Mouse (Mus musculus): ENCODE measurements around the gene Tpp2. TPM values are rescaled to one million over a fixed set of nuclear protein-coding genes. Genes with fewer than 3 reads are reported as not detected.

Gene Tpp2
- polyA plus RNA-seq, 1 experiment from 2014 or later, result 56.5 TPM

DNA sequence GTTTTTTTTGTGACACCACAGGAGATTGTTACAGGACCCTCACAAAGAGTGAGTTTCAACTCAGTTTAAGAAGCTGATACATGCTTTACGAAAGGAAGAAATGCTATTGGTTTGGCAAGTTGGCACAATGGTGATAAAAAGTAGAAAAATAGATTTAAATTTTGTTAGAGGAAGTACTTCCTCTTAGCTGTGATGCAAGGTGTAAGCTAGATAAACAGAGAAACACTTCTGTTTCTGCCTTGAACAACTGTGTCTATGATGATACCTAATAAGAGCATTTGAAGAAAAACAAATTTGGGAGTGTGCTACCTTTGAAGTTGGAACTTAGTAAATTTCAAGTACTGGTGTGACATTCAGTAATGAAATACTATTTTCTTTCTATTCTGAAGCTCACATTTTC, 5.9 kb downstream of the Tpp2 start:
- no peak overlapping the region for H3K27ac ChIP-seq (replicated peaks)
- WGBS, result 96% methylated on average over 1 of the region's 1 CpGs
- no peak overlapping the region for H3K4me3 ChIP-seq (replicated peaks)
- no peak overlapping the region for H3K9ac ChIP-seq
- H3K27me3 ChIP-seq, result no peaks in the 10 kb centered on the region
- ATAC-seq (ENCODE audit: insufficient number of reproducible peaks, low FRiP score, low TSS enrichment, low read depth), result no peak
- H3K36me3 ChIP-seq, result peaks cover 15% of the 10 kb centered on the region; the same call in 1 of the 2 replicates
- H3K9me3 ChIP-seq (replicated peaks), result no peaks in the 10 kb centered on the region
- peaks cover 5% of the 10 kb centered on the region; the same call in 1 of the 2 replicates for H3K4me1 ChIP-seq
- no peak overlapping the region for H3K4me2 ChIP-seq (replicated peaks)

DNA sequence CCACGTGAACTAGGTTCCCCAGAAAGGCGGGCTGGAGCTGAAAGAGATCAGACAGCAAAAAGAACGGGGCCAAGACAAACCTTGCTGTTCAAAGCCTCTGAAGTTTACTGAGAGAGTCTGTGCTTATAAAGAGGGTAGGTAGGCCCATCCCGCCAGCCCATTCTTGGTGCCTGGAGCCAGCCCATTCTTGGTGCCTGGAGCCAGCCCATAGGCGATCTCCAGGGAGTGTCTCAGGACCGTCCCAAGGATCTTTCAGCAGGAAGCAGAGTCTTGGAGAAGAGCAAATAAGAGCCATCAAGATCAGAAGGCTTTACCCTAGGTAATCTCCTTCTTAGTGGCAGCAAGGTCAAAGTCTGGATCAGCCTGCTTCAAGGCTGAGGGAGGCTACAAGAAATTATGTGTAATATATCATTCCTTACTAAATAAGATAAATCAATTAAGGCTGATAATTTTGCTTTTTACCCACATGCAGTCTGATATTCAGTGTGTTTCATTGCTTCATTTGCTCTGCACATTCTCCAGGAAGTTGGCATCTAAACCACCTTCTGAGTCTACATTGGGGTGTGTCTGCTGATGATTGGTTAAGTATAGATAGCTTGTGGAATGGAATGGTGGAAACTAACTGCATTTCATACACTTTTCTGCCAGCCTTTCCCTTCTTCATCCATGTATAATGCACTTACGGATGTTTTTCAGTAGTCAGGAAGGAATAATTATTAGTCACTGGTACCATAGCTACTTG, 8.2 kb downstream of the Tpp2 start:
- no peak overlapping the region for H3K27ac ChIP-seq (replicated peaks)
- WGBS, result 93% methylated on average over 7 of the region's 7 CpGs
- H3K4me2 ChIP-seq (replicated peaks), result no peak overlapping the region
- H3K9ac ChIP-seq, result no peak overlapping the region
- no peaks in the 10 kb centered on the region for H3K9me3 ChIP-seq (replicated peaks)
- H3K36me3 ChIP-seq, result peaks cover 20% of the 10 kb centered on the region; the same call in 1 of the 2 replicates
- no peak overlapping the region for H3K4me3 ChIP-seq (replicated peaks)
- ATAC-seq (ENCODE audit: insufficient number of reproducible peaks, low FRiP score, low TSS enrichment, low read depth), result no peak
- H3K4me1 ChIP-seq, result no peaks in the 10 kb centered on the region
- no peaks in the 10 kb centered on the region for H3K27me3 ChIP-seq

DNA sequence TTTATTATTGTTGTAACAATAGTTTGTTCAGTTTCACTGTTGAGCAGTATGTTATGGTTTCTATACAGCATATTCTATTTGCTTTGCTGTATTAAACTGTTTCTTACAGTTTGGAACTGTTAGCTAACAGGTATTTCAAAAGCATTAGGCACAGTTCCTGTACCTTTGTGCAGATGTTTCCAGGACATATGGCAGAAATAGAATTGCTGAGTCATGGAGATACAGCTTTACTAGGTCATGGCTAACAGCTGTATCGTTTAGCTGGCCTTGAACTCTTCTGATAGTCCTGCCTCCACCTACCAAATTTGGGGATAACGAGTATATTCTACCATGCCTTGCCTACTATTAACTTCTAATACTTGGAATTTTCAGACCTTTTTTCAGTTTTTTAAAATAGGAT, 9.4 kb downstream of the Tpp2 start:
- peaks cover 21% of the 10 kb centered on the region for H3K36me3 ChIP-seq
- no peak overlapping the region for H3K9ac ChIP-seq
- H3K4me2 ChIP-seq (replicated peaks), result no peak overlapping the region
- H3K9me3 ChIP-seq (replicated peaks), result no peaks in the 10 kb centered on the region
- no peak for ATAC-seq (ENCODE audit: insufficient number of reproducible peaks, low FRiP score, low TSS enrichment, low read depth)
- WGBS, result 87% methylated on average over 2 of the region's 2 CpGs
- H3K4me3 ChIP-seq (replicated peaks), result no peak overlapping the region
- no peaks in the 10 kb centered on the region for H3K27me3 ChIP-seq
- H3K4me1 ChIP-seq, result no peaks in the 10 kb centered on the region
- H3K27ac ChIP-seq (replicated peaks), result no peak overlapping the region

GRCm38 (mm10) chr1:43953679-43954078, 20.2 kb downstream of the Tpp2 start:
- H3K4me2 ChIP-seq (replicated peaks), result no peak overlapping the region
- H3K4me1 ChIP-seq, result no peaks in the 10 kb centered on the region
- no peaks in the 10 kb centered on the region for H3K27me3 ChIP-seq
- no peak overlapping the region for H3K9ac ChIP-seq
- no peaks in the 10 kb centered on the region for H3K9me3 ChIP-seq (replicated peaks)
- H3K36me3 ChIP-seq, result peaks cover 30% of the 10 kb centered on the region
- no peak overlapping the region for H3K4me3 ChIP-seq (replicated peaks)
- no peak overlapping the region for H3K27ac ChIP-seq (replicated peaks)
- ATAC-seq (ENCODE audit: insufficient number of reproducible peaks, low FRiP score, low TSS enrichment, low read depth), result no peak
- WGBS, result 97% methylated on average over 3 of the region's 3 CpGs

GRCm38 (mm10) chr1:43964381-43964780, 30.9 kb downstream of the Tpp2 start:
- no peaks in the 10 kb centered on the region for H3K27me3 ChIP-seq
- no peak overlapping the region for H3K4me3 ChIP-seq (replicated peaks)
- H3K36me3 ChIP-seq, result peaks cover 33% of the 10 kb centered on the region
- 83% methylated on average over 4 of the region's 4 CpGs for WGBS
- no peak overlapping the region for H3K27ac ChIP-seq (replicated peaks)
- H3K9ac ChIP-seq, result no peak overlapping the region
- no peaks in the 10 kb centered on the region for H3K9me3 ChIP-seq (replicated peaks)
- H3K4me2 ChIP-seq (replicated peaks), result no peak overlapping the region
- ATAC-seq (ENCODE audit: insufficient number of reproducible peaks, low FRiP score, low TSS enrichment, low read depth), result no peak
- H3K4me1 ChIP-seq, result no peaks in the 10 kb centered on the region

- H3K27ac ChIP-seq (replicated peaks), result no peak overlapping the region
- WGBS, result 82% methylated on average over 4 of the region's 4 CpGs
- no peaks in the 10 kb centered on the region for H3K27me3 ChIP-seq
- H3K4me2 ChIP-seq (replicated peaks), result no peak overlapping the region
- peaks cover 26% of the 10 kb centered on the region for H3K36me3 ChIP-seq
- no peaks in the 10 kb centered on the region for H3K9me3 ChIP-seq (replicated peaks)
- no peaks in the 10 kb centered on the region for H3K4me1 ChIP-seq
- no peak overlapping the region for H3K4me3 ChIP-seq (replicated peaks)
- H3K9ac ChIP-seq, result no peak overlapping the region
- no peak for ATAC-seq (ENCODE audit: insufficient number of reproducible peaks, low FRiP score, low TSS enrichment, low read depth)
These were observed 33.3 kb downstream of the Tpp2 start for GRCm38 (mm10) chr1:43966756-43967155.

DNA sequence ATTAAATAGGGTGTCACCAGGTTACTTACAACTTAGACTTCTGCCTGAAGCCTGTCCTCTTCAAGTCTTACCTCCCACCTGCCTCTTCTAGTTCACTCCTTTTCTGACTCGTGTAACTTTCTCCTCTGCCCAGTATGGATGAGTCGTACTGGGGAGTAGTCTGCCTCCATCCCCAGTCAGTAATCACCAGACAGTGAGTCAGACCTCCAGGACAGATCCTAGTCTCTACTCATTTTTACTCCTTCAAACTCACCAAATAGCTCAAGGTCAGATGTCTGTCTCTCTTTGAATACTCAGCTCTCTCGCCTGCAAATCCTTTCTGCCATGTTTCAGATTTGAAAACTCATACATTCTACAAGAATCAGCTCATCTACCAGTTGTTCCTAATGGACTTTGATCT, 35.9 kb downstream of the Tpp2 start:
- no peaks in the 10 kb centered on the region for H3K27me3 ChIP-seq
- no peaks in the 10 kb centered on the region for H3K4me1 ChIP-seq
- H3K9ac ChIP-seq, result no peak overlapping the region
- WGBS, result 79% methylated on average over 3 of the region's 3 CpGs
- H3K4me2 ChIP-seq (replicated peaks), result no peak overlapping the region
- H3K9me3 ChIP-seq (replicated peaks), result no peaks in the 10 kb centered on the region
- H3K36me3 ChIP-seq, result peaks cover 32% of the 10 kb centered on the region
- ATAC-seq (ENCODE audit: insufficient number of reproducible peaks, low FRiP score, low TSS enrichment, low read depth), result no peak
- no peak overlapping the region for H3K27ac ChIP-seq (replicated peaks)
- H3K4me3 ChIP-seq (replicated peaks), result no peak overlapping the region

DNA sequence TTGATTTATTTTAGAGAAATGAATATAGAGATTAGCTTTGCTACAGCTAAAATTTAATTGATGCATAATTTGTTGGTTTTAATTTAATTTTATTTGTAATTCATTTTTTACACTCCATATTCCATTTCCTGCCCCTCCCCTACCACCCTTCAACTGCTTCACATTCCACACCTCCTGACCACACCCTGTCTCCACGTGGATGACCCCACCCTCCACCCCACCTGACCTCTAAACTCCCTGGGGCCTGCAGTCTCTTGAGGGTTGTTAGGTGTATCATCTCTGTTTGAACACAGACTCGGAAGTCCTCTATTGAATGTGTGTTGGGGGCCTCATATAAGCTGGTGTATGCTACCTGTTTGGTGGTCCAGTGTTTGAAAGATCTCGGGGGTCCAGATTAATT, 37.6 kb downstream of the Tpp2 start:
- H3K4me1 ChIP-seq, result no peaks in the 10 kb centered on the region
- no peak overlapping the region for H3K27ac ChIP-seq (replicated peaks)
- no peak overlapping the region for H3K4me2 ChIP-seq (replicated peaks)
- H3K4me3 ChIP-seq (replicated peaks), result no peak overlapping the region
- peaks cover 33% of the 10 kb centered on the region for H3K36me3 ChIP-seq
- no peak overlapping the region for H3K9ac ChIP-seq
- no peaks in the 10 kb centered on the region for H3K27me3 ChIP-seq
- 64% methylated on average over 3 of the region's 3 CpGs for WGBS
- ATAC-seq (ENCODE audit: insufficient number of reproducible peaks, low FRiP score, low TSS enrichment, low read depth), result no peak
- H3K9me3 ChIP-seq (replicated peaks), result no peaks in the 10 kb centered on the region

- Histone ChIP-seq H3K9ac (no peak overlapping the region), H3K27me3 (no peaks in the 10 kb centered on the region), H3K36me3 (peaks cover 58% of the 10 kb centered on the region), H3K9me3 (replicated peaks) (0 out of 2 replicates have a peak, but pooled peaks cover 6% of the 10 kb centered on the region), H3K27ac (replicated peaks) (no peak overlapping the region), H3K4me1 (no peaks in the 10 kb centered on the region), H3K4me3 (replicated peaks) (no peak overlapping the region), H3K4me2 (replicated peaks) (no peak overlapping the region)
- WGBS, result 94% methylated on average over 4 of the region's 4 CpGs
- ATAC-seq (ENCODE audit: insufficient number of reproducible peaks, low FRiP score, low TSS enrichment, low read depth), result no peak
These were observed 63.6 kb downstream of the Tpp2 start for GRCm38 (mm10) chr1:43996914-43997589.

GRCm38 (mm10) chr1:44004513-44004912, 71.1 kb downstream of the Tpp2 start:
- ATAC-seq (ENCODE audit: insufficient number of reproducible peaks, low FRiP score, low TSS enrichment, low read depth), result no peak
- Histone ChIP-seq H3K4me3 (replicated peaks) (no peak overlapping the region), H3K27ac (replicated peaks) (no peak overlapping the region), H3K27me3 (no peaks in the 10 kb centered on the region), H3K9ac (no peak overlapping the region), H3K36me3 (peaks cover 23% of the 10 kb centered on the region), H3K4me2 (replicated peaks) (no peak overlapping the region), H3K9me3 (replicated peaks) (no peaks in the 10 kb centered on the region), H3K4me1 (no peaks in the 10 kb centered on the region)
- WGBS, result 96% methylated on average over 2 of the region's 2 CpGs

DNA sequence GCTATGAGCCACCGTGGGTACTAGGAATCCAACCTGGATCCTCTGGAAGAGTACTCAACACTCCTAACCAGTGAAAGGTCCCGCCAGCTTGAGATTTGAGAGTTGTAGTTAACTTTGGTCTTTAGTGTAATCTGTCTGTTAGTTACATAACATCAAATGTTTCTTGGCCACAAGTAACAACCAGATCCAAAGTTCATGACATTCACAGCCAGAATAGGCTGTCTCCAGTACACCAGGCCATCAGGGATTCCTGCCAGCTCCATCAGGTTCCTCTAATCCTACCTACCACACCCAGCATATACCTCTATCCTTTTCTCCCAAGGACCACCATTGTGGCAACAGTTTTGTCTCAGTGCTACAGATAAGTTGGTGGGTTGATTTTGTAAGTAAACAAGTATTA, 82.1 kb downstream of the Tpp2 start:
- no peak overlapping the region for H3K9ac ChIP-seq
- no peak overlapping the region for H3K4me3 ChIP-seq (replicated peaks)
- no peaks in the 10 kb centered on the region for H3K27me3 ChIP-seq
- no peak overlapping the region for H3K27ac ChIP-seq (replicated peaks)
- no peaks in the 10 kb centered on the region for H3K36me3 ChIP-seq
- H3K4me2 ChIP-seq (replicated peaks), result no peak overlapping the region
- H3K9me3 ChIP-seq (replicated peaks), result no peaks in the 10 kb centered on the region
- no peak for ATAC-seq (ENCODE audit: insufficient number of reproducible peaks, low FRiP score, low TSS enrichment, low read depth)
- WGBS, result 91% methylated on average over 2 of the region's 2 CpGs
- H3K4me1 ChIP-seq, result no peaks in the 10 kb centered on the region

DNA sequence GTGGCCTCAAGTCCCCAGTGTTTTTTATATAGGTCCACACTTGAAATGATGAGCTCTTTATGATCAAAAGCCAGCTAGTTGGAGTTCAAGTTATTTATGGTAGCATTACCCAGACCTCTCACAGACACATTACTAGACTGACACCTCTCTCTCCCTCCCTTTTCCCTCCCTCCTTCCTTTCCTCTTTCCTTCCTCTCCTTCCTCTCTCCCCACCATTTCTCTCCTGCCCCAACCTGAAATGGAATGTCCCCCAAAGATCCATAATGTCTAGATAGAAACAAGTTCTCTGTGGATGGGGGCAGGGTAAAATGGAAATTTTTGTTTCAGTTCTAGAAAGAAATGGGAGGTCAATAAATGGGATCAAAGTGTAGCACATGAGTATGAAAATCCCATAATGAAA, 86.5 kb downstream of the Tpp2 start, which contains the start of gene Mettl21c:
TSS of gene Mettl21c (minus strand) at position 101 of the 400 bp plus-strand sequence.
- Histone ChIP-seq H3K4me3 (replicated peaks) (no peak within 1 kb of the TSS), H3K36me3 (no peaks in the 10 kb centered on the region), H3K27ac (replicated peaks) (no peak within 1 kb of the TSS), H3K4me1 (no peaks in the 10 kb centered on the region), H3K27me3 (no peaks in the 10 kb centered on the region), H3K9ac (no peak within 1 kb of the TSS), H3K4me2 (replicated peaks) (no peak within 1 kb of the TSS), H3K9me3 (replicated peaks) (no peaks in the 10 kb centered on the region)
- no peak for ATAC-seq (ENCODE audit: insufficient number of reproducible peaks, low FRiP score, low TSS enrichment, low read depth)

All from embryonic facial prominence, embryonic 15.5 days (tissue).